Mouse (Mus musculus) gastrocnemius, adult 18-20 months (tissue): Measurements from ENCODE around the gene Slc38a6. TPM values are rescaled to one million over a fixed set of nuclear protein-coding genes. Genes with fewer than 3 reads are reported as not detected.

Experiments used
- DNase-seq: peaks from one replicate; pipeline ENCODE4 v3.0.0; 2021; ENCODE audit warnings: low spot score
- long read RNA-seq, 2 experiments: library from polyadenylated mRNA; stranded (forward); transcript quantifications; one replicate each; pipeline ENCODE4 v2.0.0; 2021
- total RNA-seq, 2 experiments: library from RNA; stranded (reverse); gene quantifications; 2 replicates each; pipeline ENCODE4 v1.2.3; 2021

The Slc38a6 gene
- 1 to 10 TPM; 2.2 to 2.4 TPM for total RNA-seq
- long read RNA-seq, experiment 1, result 0 reads
- long read RNA-seq, experiment 2, partial matches to known transcripts, result 1 of 2 reads
- long read RNA-seq, experiment 2, other reads (novel, unspliced or antisense), result 1 of 2 reads

DNA sequence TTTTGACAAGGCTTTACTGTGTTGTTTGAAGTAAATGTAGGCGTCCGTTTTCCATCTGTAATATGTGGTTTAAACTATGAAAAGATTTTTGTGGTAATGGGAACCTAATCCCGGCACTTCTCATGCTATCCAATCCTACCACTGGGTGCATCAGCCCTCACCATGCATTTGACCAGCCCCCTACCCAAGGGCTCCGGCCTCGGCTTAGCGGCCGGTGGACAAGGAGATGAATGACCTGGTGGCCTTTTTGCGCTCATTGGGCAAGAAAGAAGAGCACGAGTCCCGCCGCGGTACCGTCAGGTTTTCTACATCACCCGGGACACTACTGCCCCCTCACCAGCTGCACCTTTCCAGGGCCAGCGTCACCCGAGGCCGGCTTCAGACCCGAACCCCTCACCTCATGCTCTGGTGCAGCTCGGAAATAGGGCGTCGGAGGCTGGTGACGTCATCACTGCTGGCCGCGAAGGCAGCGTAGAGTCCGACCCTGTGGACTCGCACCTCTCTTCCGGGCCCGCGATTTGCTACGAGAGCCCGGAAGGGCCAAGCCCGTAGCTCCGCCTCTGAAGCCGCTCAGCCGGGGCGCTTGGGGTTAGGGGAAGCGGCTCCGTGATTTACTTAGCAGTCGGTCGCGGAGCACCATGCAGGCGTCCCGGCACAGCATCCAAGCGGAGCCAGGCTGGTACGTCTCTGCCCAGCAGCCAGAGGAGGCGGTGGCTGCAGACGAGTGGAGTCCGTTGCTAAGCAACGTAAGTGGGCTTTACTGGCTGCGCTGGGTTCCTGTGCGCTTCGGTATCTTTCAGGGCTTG lies at the start of gene Slc38a6, which contains the start of gene Trmt5:
Slc38a6 (plus strand) TSS at position 493 of the 806 bp plus-strand sequence.
Trmt5 (minus strand) TSS at position 424 of the 806 bp plus-strand sequence.
- DNase-seq, result peak; percentile 91

- DNase-seq, result peak; percentile 65
Measured at GRCm38 (mm10) chr12:73241960-73242359, 44.6 kb upstream of the Slc38a6 start.

GRCm38 (mm10) chr12:73245687-73246086 lies 40.9 kb upstream of the Slc38a6 start:
- DNase-seq, result no peak

DNA sequence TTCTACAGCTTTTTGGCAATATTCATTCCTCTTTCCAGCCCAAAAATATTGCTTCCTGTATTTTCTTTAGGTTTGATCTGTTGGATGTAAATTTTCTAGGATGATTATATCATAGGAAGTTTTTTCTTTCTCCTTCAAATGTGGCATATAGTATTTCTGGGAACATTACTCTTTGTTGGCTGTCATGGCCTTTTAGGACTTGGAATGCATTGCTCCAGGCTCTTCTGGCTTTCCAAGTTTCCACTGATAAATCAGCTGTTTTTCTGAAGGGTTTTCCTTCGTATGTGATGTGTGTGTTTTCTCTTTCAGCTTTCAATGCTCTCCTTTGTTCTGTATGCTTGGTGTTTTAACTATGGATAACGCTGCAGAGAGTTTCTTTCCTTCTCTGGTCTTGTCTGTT lies 31.6 kb upstream of the Slc38a6 start:
- no peak for DNase-seq

DNA sequence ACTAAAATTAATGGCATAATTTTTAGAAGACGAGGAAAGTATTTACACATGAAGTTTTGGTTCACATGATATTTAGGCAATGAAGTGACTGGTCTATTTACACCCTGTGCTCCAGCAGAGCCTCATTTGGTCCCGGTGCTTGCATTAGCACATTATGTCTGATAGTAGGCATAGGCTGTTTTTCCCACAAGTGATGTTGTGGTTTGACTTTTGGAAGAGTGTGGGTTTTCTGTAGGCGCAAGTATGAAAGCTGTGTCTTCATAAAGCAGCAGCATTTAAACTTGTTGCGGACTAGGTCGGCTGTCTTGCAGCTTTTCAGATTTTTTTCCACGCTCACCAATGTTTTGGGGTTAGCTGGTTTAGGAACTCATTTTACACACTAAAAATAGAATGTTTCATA lies 27.3 kb upstream of the Slc38a6 start:
- no peak for DNase-seq

DNA sequence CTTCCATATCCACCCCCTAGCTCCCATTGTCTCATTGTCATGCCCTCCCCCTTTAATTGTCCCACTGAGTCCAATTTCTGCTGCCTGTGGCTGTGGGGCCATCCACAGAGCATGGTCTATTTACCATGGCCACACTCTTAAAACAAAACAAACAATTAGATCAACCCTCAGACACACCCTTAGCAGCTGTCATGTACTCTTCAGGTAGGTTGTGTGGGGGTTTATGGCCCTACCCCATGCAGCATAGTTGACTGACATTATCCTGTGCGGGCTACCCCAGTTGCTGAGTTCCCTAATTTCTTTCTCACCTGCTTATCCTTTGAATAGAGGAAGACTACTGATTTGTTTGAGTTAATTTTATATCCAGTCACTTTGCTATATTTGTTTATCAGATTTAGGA lies 26.2 kb upstream of the Slc38a6 start:
- DNase-seq, result no peak

GRCm38 (mm10) chr12:73265381-73265978 lies 21.1 kb upstream of the Slc38a6 start:
- no peak for DNase-seq

GRCm38 (mm10) chr12:73266597-73266996 lies 20.0 kb upstream of the Slc38a6 start:
- no peak for DNase-seq

DNA sequence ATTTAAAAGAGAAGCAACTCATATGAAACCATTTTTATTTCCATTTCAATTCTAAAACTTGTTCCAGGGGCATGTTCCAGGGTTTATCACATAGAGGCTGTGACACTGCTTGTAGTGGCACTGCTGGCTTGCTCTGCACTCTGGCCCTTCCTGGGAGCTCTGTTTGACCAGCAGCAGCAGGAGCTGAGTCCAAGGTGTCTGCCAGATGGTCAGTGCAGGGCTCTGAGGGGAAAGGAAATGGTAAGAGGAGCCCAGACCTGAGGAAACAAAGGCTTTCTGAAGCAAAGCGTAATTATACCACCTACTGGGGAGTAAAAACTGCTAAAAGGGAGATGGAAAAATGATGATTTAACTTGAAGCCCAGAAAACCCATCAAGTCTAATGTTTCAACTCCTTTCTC lies 18.1 kb upstream of the Slc38a6 start:
- DNase-seq, result no peak

GRCm38 (mm10) chr12:73269531-73269930 lies 17.0 kb upstream of the Slc38a6 start:
- no peak for DNase-seq

- DNase-seq, result no peak
Measured at GRCm38 (mm10) chr12:73269933-73270332, 16.6 kb upstream of the Slc38a6 start.

GRCm38 (mm10) chr12:73274921-73275320 lies 11.7 kb upstream of the Slc38a6 start:
- no peak for DNase-seq

DNA sequence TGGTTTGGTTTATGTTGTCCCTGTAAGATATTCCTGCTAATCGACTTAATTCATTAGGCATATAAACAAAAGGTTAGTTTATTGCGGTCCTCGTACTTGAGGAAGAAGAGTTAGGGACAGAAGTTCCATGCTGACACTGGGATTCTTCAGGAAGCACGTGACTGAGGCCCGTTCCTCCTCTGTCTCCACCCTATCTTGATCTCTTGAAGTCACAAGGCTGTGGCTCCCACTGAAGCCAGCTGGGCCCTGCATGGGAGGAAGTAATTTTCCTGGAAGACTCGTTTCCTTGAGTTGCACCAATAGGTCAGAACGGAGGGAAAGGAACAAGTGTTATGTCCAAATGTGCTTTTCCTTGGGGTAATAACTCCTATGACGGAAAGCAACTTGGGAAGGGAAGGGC lies 1.0 kb downstream of the Slc38a6 start:
- peak; percentile 38 for DNase-seq

- DNase-seq, result no peak
Measured at GRCm38 (mm10) chr12:73288626-73289025, 2.0 kb downstream of the Slc38a6 start.

GRCm38 (mm10) chr12:73294884-73295283 lies 8.3 kb downstream of the Slc38a6 start:
- no peak for DNase-seq

- no peak for DNase-seq
Measured at GRCm38 (mm10) chr12:73295505-73296140, 9.0 kb downstream of the Slc38a6 start.

DNA sequence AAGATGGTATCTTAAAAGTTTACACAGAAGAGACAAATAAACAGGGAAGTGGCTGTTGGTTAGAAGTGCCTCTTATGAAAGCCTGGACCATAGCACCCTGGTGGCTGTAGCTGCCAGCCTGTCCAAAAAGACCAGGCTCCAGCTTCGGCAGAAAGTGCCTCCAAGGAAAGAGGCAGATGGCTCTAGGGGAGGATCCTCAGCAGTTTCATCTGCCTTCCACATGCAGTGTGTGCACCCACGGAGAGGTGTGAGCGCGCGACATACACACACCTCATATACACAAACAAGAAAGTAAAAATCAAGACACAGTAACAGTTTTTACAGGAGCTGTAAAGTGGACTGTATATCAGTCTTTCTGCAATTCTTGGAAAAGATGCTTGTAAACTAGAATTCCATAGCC lies 12.0 kb downstream of the Slc38a6 start:
- no peak for DNase-seq

- no peak for DNase-seq
Measured at GRCm38 (mm10) chr12:73300531-73300930, 14.0 kb downstream of the Slc38a6 start.

DNA sequence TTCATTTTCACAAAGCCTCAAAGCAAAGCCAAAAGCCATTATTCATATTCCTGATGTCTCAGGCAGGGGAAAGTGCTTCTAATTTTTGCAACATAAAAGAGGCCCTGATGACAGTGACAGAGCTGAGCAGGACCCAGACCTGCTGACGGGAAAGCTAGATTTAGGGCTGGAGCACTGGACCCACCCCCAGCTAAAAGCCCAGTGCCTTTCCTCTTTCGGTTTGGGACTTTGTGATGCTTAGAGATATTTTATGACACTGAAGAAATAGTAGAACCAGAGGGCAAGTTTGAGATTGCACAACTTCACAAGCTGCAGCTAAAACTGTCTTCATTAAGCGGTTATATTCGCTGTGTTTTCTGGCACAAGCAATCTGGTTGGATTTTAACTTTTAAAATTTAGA lies 18.1 kb downstream of the Slc38a6 start:
- DNase-seq, result peak; percentile 30

DNA sequence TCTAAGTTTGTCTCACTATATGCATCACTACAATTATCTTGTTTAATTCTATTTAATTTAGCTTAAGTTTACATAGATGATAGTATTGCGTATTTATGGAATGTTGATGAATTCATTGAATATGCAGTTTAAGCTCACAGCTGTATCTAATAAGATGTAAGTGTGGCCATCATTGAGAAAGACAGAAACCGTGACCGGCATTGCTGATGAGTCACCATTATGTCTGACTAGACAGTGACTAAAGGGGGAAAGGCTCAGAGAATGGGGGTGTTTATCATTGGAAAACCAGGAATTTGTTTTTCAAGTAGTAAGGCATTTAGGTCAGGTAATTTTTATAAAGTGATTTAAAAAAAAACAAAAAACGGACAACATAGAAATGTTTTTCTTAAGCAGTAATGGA lies 21.2 kb downstream of the Slc38a6 start:
- DNase-seq, result no peak

GRCm38 (mm10) chr12:73308711-73309110 lies 22.1 kb downstream of the Slc38a6 start:
- DNase-seq, result no peak
